Mouse (Mus musculus): ENCODE results near the gene Kif1c.

Kif1c gene

DNA sequence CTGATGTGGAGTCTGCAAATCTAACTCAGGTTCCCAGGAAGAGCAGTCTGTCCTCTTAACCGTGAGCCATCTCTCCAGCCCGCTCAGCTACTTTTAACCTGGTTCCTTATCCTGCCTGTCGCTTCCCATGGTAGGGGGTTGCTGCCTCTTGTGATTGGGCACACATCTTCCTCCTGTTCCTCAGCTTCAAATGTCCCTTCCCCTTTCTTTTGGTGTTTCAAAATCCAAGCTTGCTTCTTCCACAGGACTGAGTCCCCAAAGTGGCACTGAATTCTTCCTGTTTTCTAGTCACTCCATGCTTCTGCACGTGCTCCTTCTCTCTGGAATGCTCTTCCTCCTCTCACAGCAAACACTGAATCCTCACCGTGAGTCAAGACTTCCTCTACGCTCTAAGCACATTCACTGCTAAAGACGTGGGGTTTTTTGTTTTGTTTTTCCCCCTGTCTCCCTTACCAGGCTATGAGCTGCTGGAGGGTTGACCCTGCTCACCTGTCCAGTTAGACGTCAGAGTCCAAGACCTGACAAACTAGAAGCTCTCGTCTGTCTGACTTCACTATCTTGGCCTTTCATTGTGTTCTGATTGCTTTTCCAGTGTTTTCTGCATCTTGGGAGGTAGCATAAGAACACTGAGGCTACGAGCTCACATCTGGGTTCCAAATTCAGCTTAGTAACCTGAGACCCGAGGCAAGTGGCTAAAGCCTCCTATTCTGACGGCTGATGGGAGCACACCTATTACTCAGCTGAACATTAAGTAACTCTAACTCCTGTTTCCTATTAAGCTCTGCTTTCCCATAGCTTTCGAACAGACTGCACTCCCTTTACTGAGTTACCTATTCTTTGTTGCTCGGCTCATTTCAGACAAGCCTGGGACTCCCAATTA is 32.8 kb upstream of the Kif1c start:
- DNase-seq, result peak; percentile 22

- DNase-seq, result no peak
Measured at GRCm38 (mm10) chr11:70668335-70668770, 32.0 kb upstream of the Kif1c start.

GRCm38 (mm10) chr11:70668771-70669505 is 31.4 kb upstream of the Kif1c start, which contains the start of gene Spag7:
Gene Spag7, minus strand, starts transcription at chr11:70669416.
- peak; percentile 97 for DNase-seq

DNA sequence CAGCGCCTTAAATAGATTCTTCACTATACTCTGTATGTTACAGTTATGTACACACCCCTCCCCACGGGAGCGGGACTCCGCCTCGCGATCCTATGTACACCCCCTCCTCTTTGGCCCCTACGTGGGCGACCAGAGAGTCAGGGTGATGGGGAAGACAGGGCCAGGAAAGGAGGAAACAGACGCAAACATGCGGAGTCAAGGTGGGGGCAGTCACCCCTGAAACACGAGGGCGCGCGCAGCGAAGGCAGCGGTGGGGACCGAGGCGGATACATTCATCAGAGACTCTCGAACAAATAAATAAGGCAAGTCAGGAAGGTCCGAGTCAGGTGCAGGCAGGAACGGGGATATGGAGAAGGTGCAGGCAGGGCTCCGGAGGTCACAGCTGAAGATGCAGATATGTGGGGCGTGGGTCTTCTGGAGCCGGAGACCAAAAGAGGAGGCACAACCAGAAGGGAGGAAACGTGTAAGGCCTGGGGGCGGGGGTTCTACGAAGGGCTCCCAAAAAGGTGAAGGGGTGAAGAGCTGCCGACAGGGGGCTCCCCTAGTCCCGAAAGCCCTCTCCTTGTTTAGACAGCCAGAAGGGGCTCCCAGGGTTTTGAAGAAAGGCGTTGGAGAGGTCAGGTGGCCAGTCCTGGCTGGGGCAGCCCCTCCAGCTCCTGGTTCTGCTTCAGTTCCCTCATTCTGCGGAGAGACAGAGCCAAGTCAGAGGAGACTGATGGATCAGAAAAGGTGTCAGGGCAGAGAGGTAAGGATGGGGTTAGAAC is 30.6 kb upstream of the Kif1c start:
- DNase-seq, result peak; percentile 89

GRCm38 (mm10) chr11:70670483-70670882 is 29.9 kb upstream of the Kif1c start:
- peak; percentile 25 for DNase-seq

GRCm38 (mm10) chr11:70671333-70672047 is 28.9 kb upstream of the Kif1c start:
- no peak for DNase-seq

DNA sequence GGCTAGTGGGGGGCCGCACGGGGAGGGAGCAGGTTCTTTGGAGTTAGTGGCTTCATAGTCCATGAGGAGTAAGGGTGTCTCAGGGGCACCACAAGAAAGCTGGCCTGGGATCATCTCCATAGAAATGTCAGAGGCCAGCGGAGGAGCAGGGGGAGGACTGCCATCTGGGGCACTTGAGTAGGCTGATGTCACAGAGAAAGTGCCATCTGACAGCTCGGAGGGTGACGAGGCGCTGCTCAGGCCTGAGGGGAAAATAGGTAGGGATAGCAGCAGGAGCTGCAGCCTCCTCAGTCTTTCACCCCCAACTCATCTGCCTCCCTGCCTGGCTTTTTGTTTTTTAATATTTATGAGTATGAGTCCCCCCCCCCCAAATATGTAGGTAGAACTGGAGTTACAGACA is 26.3 kb upstream of the Kif1c start:
- DNase-seq, result no peak

DNA sequence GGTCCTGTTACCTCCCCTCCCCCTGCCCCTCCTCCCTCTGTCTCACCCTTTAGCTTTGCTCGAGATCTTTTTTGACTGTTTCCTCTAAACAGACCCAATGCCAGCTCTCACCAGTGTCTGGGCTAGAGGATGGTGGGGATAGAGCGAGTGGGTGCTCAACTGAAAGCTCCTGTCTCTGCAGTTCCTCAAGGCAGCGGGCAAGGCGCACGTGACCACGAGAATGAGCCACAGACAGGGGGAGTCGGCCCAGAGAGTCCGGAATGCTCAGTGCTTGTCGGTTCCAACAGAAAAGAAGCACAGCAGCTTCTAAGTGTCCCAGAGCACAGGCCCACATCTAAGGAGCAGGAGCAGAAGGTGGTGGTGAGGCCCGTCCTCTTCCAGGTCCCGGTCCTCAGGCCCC is 25.8 kb upstream of the Kif1c start:
- DNase-seq, result no peak

DNA sequence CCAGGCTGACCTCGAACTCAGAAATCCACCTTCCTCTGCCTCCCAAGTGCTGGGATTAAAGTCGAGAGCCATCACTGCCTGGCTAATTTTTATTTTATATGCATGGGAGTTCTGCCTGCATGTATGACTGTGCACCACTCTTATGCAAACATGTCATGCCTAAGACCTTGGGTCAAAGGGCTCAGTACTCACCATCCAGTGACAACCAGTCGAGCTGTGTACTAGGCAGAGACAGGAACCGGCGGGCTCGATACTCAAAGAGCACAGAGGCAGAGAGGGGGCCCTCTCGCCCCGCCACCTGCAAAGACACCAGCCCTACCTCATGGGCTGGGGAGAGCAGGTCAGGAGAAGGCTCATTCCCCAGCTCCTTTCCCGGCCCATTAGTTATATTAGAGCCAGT is 22.3 kb upstream of the Kif1c start:
- DNase-seq, result no peak

GRCm38 (mm10) chr11:70678576-70678975 is 21.8 kb upstream of the Kif1c start:
- no peak for DNase-seq

DNA sequence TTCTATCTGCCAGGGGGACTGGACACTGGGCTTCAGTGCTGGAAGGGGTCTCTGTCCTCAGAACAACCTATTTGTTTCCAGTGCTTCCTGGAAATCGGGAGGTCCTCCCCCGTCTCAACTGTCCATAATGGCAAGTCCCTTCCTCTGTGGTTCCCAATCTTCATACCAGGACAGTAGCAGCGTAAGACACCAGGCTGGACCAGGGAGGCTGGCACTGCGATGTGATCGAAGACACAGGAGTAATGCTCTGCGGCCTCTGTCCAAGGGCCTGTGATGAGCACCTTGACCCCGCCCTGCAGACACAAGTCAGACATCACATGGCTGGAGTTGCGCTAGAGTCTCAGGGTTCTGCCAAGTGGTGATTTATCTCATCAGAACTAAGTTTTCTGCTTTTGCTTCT is 21.0 kb upstream of the Kif1c start:
- no peak for DNase-seq

DNA sequence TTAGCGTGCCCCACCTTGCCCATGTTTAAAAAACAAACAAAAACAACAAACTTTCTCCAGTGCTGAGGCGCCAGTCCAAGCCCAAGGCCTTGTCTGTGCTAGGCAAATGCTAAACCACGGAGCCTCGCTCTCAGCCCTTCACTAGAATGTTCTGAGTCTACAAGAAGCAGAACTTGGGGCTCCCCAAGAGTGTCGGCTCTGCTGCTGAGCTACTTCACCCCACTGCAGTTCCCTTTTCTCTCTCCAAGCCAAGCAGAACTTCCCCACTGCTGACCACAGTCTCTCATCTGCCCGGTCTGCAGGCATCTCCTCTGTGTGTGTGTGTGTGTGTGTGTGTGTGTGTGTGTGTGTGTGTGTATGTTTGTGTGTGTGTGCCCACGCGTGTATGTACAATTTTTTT is 20.5 kb upstream of the Kif1c start:
- DNase-seq, result no peak

GRCm38 (mm10) chr11:70681170-70681569 is 19.2 kb upstream of the Kif1c start:
- no peak for DNase-seq

- peak; percentile 86 for DNase-seq
Measured at GRCm38 (mm10) chr11:70681897-70682581, 18.3 kb upstream of the Kif1c start.

- DNase-seq, result no peak
Measured at GRCm38 (mm10) chr11:70683640-70684039, 16.7 kb upstream of the Kif1c start.

- peak; percentile 64 for DNase-seq
Measured at GRCm38 (mm10) chr11:70686901-70687566, 13.3 kb upstream of the Kif1c start.

DNA sequence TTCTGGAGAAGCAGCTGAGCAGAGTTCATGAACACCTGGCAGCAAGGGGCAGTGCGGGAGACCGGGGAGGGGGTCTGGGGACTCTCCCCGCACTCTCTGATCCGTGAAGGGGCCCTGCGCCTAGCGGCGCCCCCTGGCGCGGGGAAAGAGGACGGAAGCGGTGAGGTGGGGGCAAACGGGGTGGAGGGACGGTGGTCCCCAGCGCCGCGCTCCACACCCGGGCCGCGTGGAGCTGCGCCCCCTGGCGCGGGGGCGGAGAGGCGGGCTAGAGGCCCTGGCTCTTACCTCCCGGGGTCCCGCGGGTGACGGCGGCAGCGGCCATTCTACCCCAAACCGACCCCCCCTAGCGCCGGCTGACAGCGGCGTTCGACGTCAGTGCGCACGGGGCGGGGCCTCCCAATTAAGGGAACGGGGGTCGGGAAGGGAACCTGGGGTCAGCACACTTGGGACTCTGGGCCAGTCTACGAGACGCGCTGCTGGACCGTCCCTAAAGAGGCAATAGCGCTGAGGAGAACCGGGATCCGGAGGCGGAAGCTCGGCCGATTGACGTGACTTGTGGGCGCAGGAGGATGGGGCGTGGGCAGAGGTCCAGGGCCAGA is 12.6 kb upstream of the Kif1c start, which contains the start of gene Camta2:
Camta2 (minus strand) TSS at position 505 of the 599 bp plus-strand sequence.
- peak; percentile 94 for DNase-seq

DNA sequence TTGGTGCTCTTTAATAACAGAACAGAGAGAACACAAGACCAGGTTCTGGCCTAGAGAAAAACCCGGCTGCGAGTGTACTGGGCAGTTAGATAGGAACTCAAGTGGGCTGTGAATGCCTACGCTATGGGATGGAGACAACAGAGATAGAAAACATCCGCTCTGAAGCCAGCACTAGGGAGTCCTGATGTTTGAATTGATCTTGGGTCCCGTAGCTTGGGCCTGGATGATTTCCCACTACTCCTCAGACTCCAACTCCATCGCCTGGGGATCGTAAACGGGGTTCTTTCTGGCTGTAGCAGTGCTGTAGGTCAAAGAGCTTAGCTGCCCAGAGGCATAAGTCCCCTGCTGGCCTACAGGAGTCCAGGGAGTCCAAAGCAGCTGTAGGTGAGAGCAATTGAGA is 12.0 kb upstream of the Kif1c start:
- no peak for DNase-seq

- DNase-seq, result no peak
Measured at GRCm38 (mm10) chr11:70689578-70689977, 10.8 kb upstream of the Kif1c start.

GRCm38 (mm10) chr11:70693504-70693903 is 6.8 kb upstream of the Kif1c start:
- DNase-seq, result no peak

GRCm38 (mm10) chr11:70697376-70697775 is 3.0 kb upstream of the Kif1c start:
- no peak for DNase-seq

Data from embryo, embryonic 11 days (tissue).